Comparison of ENCODE assay signal across 20 mouse cellular contexts in the genomic region with DNA sequence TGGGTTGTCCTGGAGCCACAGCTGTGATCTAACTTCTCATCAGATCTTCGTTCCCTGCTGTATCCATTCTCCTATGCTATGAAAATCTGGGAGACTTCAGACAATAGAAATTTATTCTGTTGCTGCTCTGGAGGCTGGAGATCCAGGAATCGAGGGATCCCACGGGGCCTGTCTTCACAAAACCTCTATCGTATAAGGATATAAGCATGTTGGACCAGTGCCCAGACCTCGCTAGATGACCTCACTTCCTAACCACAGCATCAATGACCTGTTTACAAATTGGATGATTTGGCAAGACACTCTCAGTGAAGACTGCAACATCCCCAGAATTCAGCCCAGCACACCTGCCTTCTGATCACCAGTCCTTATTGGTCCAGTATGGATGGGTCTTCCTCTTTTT. TPM values are rescaled to one million over a fixed set of nuclear protein-coding genes. Genes with fewer than 3 reads are reported as not detected.
DNase-seq lines count a peak whose midpoint lies in the region; ATAC-seq and TF ChIP-seq lines count a peak whose summit lies in the region.
"Had no signal": no experiment of that assay in that cellular context is flagged by ENCODE, and none has a peak within 500 bp of the region (broad histone marks: within the 10 kb centered on the region; RNA-seq: fewer than 3 reads in every experiment).

No protein-coding gene starts in this region.

- TF ChIP-seq CTCF in lung, embryonic 14.5 days (IDR thresholded peaks at IDR 0.05; ENCODE audit: low read depth) = no peak

- no peaks in the 10 kb centered on the region for H3K9me3 ChIP-seq in lung, embryonic 14.5 days (ENCODE audit: low read depth, low read length)
- H3K9me3 ChIP-seq: forebrain, embryonic 12.5 days; limb, embryonic 12.5 days had no signal

- ATAC-seq in lung, embryonic 14.5 days (ENCODE audit: insufficient read depth) = no peak

- intact Hi-C loops in heart, postnatal 10 days (cut with DNase I) = loop anchor here (5.0 to 10.0 kb wide), 2 partner anchors 191 to 293 kb away; a partner anchor contains a TSS
- intact Hi-C loops in heart, postnatal 25 days (cut with DNase I) = loop anchor here (5.0 kb wide), 1 partner anchor 296 kb away; a partner anchor contains a TSS

- 40% methylated on average over 5 of the region's 5 CpGs for WGBS in lung, embryonic 14.5 days

- H3K4me3 ChIP-seq in lung, embryonic 14.5 days (ENCODE audit: low read depth, low read length) = no peak overlapping the region
- H3K4me3 ChIP-seq: forebrain, embryonic 12.5 days; layer of hippocampus, adult 2 months; limb, embryonic 12.5 days had no signal

- DNase-seq in adrenal gland, postnatal 10 days = peak; percentile 26
- DNase-seq in adrenal gland, postnatal 25 days = no peak
- DNase-seq in heart, postnatal 10 days = peak; percentile 52 to 55
- no peak for DNase-seq in heart, postnatal 25 days (ENCODE audit: low spot score)
- DNase-seq in lung, embryonic 14.5 days = peak; percentile 73
- DNase-seq in lung, adult 18-20 months = no peak
- DNase-seq in NIH3T3 (ENCODE audit: low read depth) = peak; percentile 70
- no peak for DNase-seq in gastrocnemius, postnatal 10 days
- DNase-seq: cerebellum, adult 8-10 months; thymus, postnatal 25 days had no signal

- H3K27me3 ChIP-seq in lung, embryonic 14.5 days (ENCODE audit: insufficient read depth, low read length) = no peaks in the 10 kb centered on the region
- H3K27me3 ChIP-seq: forebrain, embryonic 12.5 days had no signal

- no peaks in the 10 kb centered on the region for H3K36me3 ChIP-seq in lung, embryonic 14.5 days (ENCODE audit: insufficient read depth)
- H3K36me3 ChIP-seq: forebrain, embryonic 12.5 days; limb, embryonic 12.5 days had no signal

- no peak overlapping the region for H3K27ac ChIP-seq in lung, embryonic 14.5 days (ENCODE audit: low read depth)
- H3K27ac ChIP-seq: forebrain, embryonic 12.5 days; layer of hippocampus, adult 2 months; limb, embryonic 12.5 days had no signal

- H3K4me1 ChIP-seq in lung, embryonic 14.5 days (ENCODE audit: insufficient read depth) = 0 out of 2 replicates have a peak, but pooled peaks cover 8% of the 10 kb centered on the region

- H3K9ac ChIP-seq in lung, embryonic 14.5 days = no peak overlapping the region
- H3K9ac ChIP-seq: forebrain, embryonic 12.5 days; limb, embryonic 12.5 days had no signal

- no peak overlapping the region for H3K4me2 ChIP-seq in lung, embryonic 14.5 days
- H3K4me2 ChIP-seq: forebrain, embryonic 12.5 days; limb, embryonic 12.5 days had no signal

RNA-seq across cellular contexts. Expression of a gene that starts 4.6 kb away (rescaled TPM):
- not detected for total RNA-seq in adrenal gland, postnatal 10 days (2021)
- total RNA-seq in adrenal gland, postnatal 25 days (2021) = not detected in 2 replicates
- not detected for total RNA-seq in heart, postnatal 10 days (2021)
- total RNA-seq in heart, postnatal 25 days (2021) = not detected
- not detected in 2 replicates for polyA plus RNA-seq in lung, embryonic 14.5 days (2014; fragmentation: Nextera tagmentation; extraction: Ambion mirVana)
- total RNA-seq in gastrocnemius, postnatal 10 days (2021) = not detected
- total RNA-seq: layer of hippocampus, adult 2 months; left cerebral cortex, adult 18-20 months; megakaryocyte-erythroid progenitor cell, adult 5-6 weeks had no signal
- polyA plus RNA-seq: forebrain, embryonic 12.5 days; heart, embryonic 14.5 days; kidney, embryonic 14.5 days; limb, embryonic 12.5 days; liver, embryonic 16.5 days; spleen, adult 2 months; stomach, embryonic 16.5 days had no signal

RNA-seq across cellular contexts. Expression of a gene that starts 32.7 kb away (rescaled TPM):
- 1 to 10 TPM; 4.2 to 7.8 TPM for total RNA-seq in adrenal gland, postnatal 10 days (2021)
- 0.33 and 0.39 TPM in 2 replicates for total RNA-seq in adrenal gland, postnatal 25 days (2021)
- total RNA-seq in heart, postnatal 10 days (2021) = not detected
- under 1 TPM in 1 of 2 experiments, not detected in 1; 0.06 TPM for total RNA-seq in heart, postnatal 25 days (2021)
- polyA plus RNA-seq in lung, embryonic 14.5 days (2014; fragmentation: Nextera tagmentation; extraction: Ambion mirVana) = 0.05 TPM in 1 of 2 replicates, not detected in the other
- under 1 TPM; 0.05 to 0.11 TPM for total RNA-seq in gastrocnemius, postnatal 10 days (2021)
- total RNA-seq: layer of hippocampus, adult 2 months; left cerebral cortex, adult 18-20 months; megakaryocyte-erythroid progenitor cell, adult 5-6 weeks had no signal
- polyA plus RNA-seq: forebrain, embryonic 12.5 days; limb, embryonic 12.5 days had no signal

RNA-seq across cellular contexts. Expression of a gene that starts 41.0 kb away (rescaled TPM):
- 10 to 100 TPM; 39.2 to 40.2 TPM for total RNA-seq in adrenal gland, postnatal 10 days (2021)
- 90.3 and 96.4 TPM in 2 replicates for total RNA-seq in adrenal gland, postnatal 25 days (2021)
- total RNA-seq in heart, postnatal 10 days (2021) = 1 to 10 TPM; 8.0 TPM
- total RNA-seq in heart, postnatal 25 days (2021) = 1 to 10 TPM; 7.3 to 8.1 TPM
- 14.8 and 15.1 TPM in 2 replicates for polyA plus RNA-seq in lung, embryonic 14.5 days (2014; fragmentation: Nextera tagmentation; extraction: Ambion mirVana)
- total RNA-seq in gastrocnemius, postnatal 10 days (2021) = 1 to 10 TPM; 2.8 TPM

Comparison
In these comparisons a context has a peak if more than half of its experiments do, and no peak if none do; other contexts are left out.
1. DNase-seq: peak in adrenal gland, postnatal 10 days (single experiment), heart, postnatal 10 days (2 of 2), lung, embryonic 14.5 days (single experiment) and NIH3T3 (single experiment); none in adrenal gland, postnatal 25 days (single experiment), heart, postnatal 25 days (single experiment), lung, adult 18-20 months (0 of 2) and gastrocnemius, postnatal 10 days (single experiment).
2. RNA of a gene that starts 41.0 kb away (total RNA-seq): 90.3 to 96.4 TPM in adrenal gland, postnatal 25 days and 39.2 to 40.2 TPM in adrenal gland, postnatal 10 days; 7.3 to 8.1 TPM in heart, postnatal 25 days, 8.0 TPM in heart, postnatal 10 days and 2.8 TPM in gastrocnemius, postnatal 10 days; every median in the first group is over 4 times any median in the second.